Comparison of ENCODE assay signal across 8 mouse cellular contexts in the genomic region with DNA sequence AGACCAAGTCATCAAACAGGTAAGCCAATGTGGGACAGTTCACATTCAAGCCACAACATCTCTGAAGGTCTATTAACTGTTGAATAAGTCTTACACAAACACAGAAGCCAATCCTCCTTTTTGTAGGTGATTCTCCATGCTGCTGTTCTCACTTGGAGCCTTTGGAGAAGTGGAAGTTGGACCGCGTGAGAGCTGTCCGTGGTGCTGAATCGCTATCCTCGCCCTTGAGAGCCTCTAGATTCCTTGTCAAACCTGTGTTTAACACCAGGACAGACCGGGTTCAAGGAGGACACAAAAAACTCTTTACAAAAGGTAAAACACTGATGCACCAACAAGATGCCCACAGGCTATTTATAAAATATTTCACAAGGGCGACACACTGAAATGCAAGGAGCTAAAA.
DNase-seq lines count a peak whose midpoint lies in the region; ATAC-seq and TF ChIP-seq lines count a peak whose summit lies in the region.

No protein-coding gene starts in this region.

- ATAC-seq in heart, embryonic 12.5 days (ENCODE audit: insufficient number of reproducible peaks, low FRiP score) = no peak
- no peak for ATAC-seq in megakaryocyte, adult 5-6 weeks (ENCODE audit: poor library complexity, severe bottlenecking)
- ATAC-seq in monocyte, adult 5-6 weeks (replicated peaks; ENCODE audit: insufficient number of reproducible peaks, low FRiP score, low TSS enrichment, poor library complexity, severe bottlenecking) = no peak

- 0 out of 2 replicates have a peak, but pooled peaks cover 3% of the 10 kb centered on the region for H3K9me3 ChIP-seq in heart, embryonic 12.5 days (replicated peaks)

- TF ChIP-seq CTCF in heart, adult 2 months (IDR thresholded peaks at IDR 0.05) = no peak

- H3K79me2 ChIP-seq in heart, adult 2 months (replicated peaks; ENCODE audit: control insufficient read depth, insufficient read depth, low read length) = no peaks in the 10 kb centered on the region

- no peak overlapping the region for H3K4me3 ChIP-seq in heart, adult 2 months
- H3K4me3 ChIP-seq in heart, embryonic 12.5 days = no peak overlapping the region

- H3K9ac ChIP-seq in heart, adult 2 months (ENCODE audit: low read depth, low read length) = no peak overlapping the region
- no peak overlapping the region for H3K9ac ChIP-seq in heart, embryonic 12.5 days

- no peaks in the 10 kb centered on the region for H3K36me3 ChIP-seq in heart, adult 2 months (ENCODE audit: control insufficient read depth, insufficient read depth, low read length)
- H3K36me3 ChIP-seq in heart, embryonic 12.5 days = no peaks in the 10 kb centered on the region

- DNase-seq in heart, adult 2 months = peak; percentile 9 to 64
- DNase-seq in A20 (ENCODE audit: low read depth, low spot score) = peak; percentile 33
- DNase-seq in adrenal gland, postnatal 25 days = peak; percentile 65
- DNase-seq in heart, postnatal 4 days = peak; percentile 76
- DNase-seq in lung, postnatal 4 days = peak; percentile 44 to 56

- no peak for TF ChIP-seq POLR2A in heart, adult 2 months (IDR thresholded peaks at IDR 0.05; ENCODE audit: insufficient read depth, low read depth, low read length)

- intact Hi-C loops in heart, adult 2 months (cut with DNase I) = no loop called here

- no peak overlapping the region for H3K27ac ChIP-seq in heart, adult 2 months
- H3K27ac ChIP-seq in heart, embryonic 12.5 days (ENCODE audit: poor library complexity, severe bottlenecking) = no peak overlapping the region

- no peaks in the 10 kb centered on the region for H3K27me3 ChIP-seq in heart, adult 2 months (ENCODE audit: control insufficient read depth, insufficient read depth, low read length)
- H3K27me3 ChIP-seq in heart, embryonic 12.5 days (replicated peaks) = no peaks in the 10 kb centered on the region

- 10% methylated on average over 7 of the region's 7 CpGs for whole genome bisulfite sequencing in heart, adult 2 months
- WGBS in heart, embryonic 12.5 days = 12% methylated on average over 7 of the region's 7 CpGs

- no peak for TF ChIP-seq EP300 in heart, adult 2 months (IDR thresholded peaks at IDR 0.05; ENCODE audit: insufficient read depth, low read depth, low read length)

- no peak overlapping the region for H3K4me2 ChIP-seq in heart, embryonic 12.5 days

- no peaks in the 10 kb centered on the region for H3K4me1 ChIP-seq in heart, adult 2 months (ENCODE audit: control insufficient read depth, insufficient read depth, low read length)
- no peaks in the 10 kb centered on the region for H3K4me1 ChIP-seq in heart, embryonic 12.5 days (replicated peaks)
